Mouse (Mus musculus): ENCODE data around the gene Fmod.

The Fmod gene

GRCm38 (mm10) chr1:134037172-134037571 lies at the start of gene Fmod:
TSS of gene Fmod (plus strand) at chr1:134037254.
- DNase-seq (ENCODE audit: low spot score in 2 of 2), result no peak

- no peak for DNase-seq (ENCODE audit: low spot score in 2 of 2)
These were observed 48.2 kb upstream of the Fmod start for GRCm38 (mm10) chr1:133988845-133989244.

- no peak for DNase-seq (ENCODE audit: low spot score in 2 of 2)
These were observed 45.8 kb upstream of the Fmod start for GRCm38 (mm10) chr1:133991277-133991676.

- DNase-seq (ENCODE audit: low spot score in 2 of 2), result no peak
These were observed 31.6 kb upstream of the Fmod start for GRCm38 (mm10) chr1:134005490-134005889.

- DNase-seq (ENCODE audit: low spot score in 2 of 2), result no peak
These were observed 30.8 kb upstream of the Fmod start for GRCm38 (mm10) chr1:134006105-134006764.

- no peak for DNase-seq (ENCODE audit: low spot score in 2 of 2)
These were observed 12.6 kb upstream of the Fmod start for GRCm38 (mm10) chr1:134024293-134024971.

- no peak for DNase-seq (ENCODE audit: low spot score in 2 of 2)
These were observed 11.1 kb upstream of the Fmod start for GRCm38 (mm10) chr1:134025975-134026374.

GRCm38 (mm10) chr1:134026741-134027140 lies 10.3 kb upstream of the Fmod start:
- no peak for DNase-seq (ENCODE audit: low spot score in 2 of 2)

- peak; percentile 47 to 54 for DNase-seq (ENCODE audit: low spot score in 2 of 2)
These were observed 8.8 kb upstream of the Fmod start for GRCm38 (mm10) chr1:134028161-134028846.

GRCm38 (mm10) chr1:134036492-134036891 lies 562 bp upstream of the Fmod start:
- DNase-seq (ENCODE audit: low spot score in 2 of 2), result no peak

- DNase-seq (ENCODE audit: low spot score in 2 of 2), result no peak
These were observed 1.3 kb downstream of the Fmod start for GRCm38 (mm10) chr1:134038336-134038735.

- no peak for DNase-seq (ENCODE audit: low spot score in 2 of 2)
These were observed 2.3 kb downstream of the Fmod start for GRCm38 (mm10) chr1:134039361-134039760.

GRCm38 (mm10) chr1:134041900-134042299 lies 4.8 kb downstream of the Fmod start:
- DNase-seq (ENCODE audit: low spot score in 2 of 2), result no peak

GRCm38 (mm10) chr1:134042341-134042740 lies 5.3 kb downstream of the Fmod start:
- no peak for DNase-seq (ENCODE audit: low spot score in 2 of 2)

GRCm38 (mm10) chr1:134044805-134045204 lies 7.8 kb downstream of the Fmod start:
- no peak for DNase-seq (ENCODE audit: low spot score in 2 of 2)

GRCm38 (mm10) chr1:134045971-134046370 lies 8.9 kb downstream of the Fmod start:
- peak; percentile 63 to 76 for DNase-seq (ENCODE audit: low spot score in 2 of 2)

GRCm38 (mm10) chr1:134046387-134046786 lies 9.3 kb downstream of the Fmod start:
- DNase-seq (ENCODE audit: low spot score in 2 of 2), result no peak

- DNase-seq (ENCODE audit: low spot score in 2 of 2), result no peak
These were observed 10.4 kb downstream of the Fmod start for GRCm38 (mm10) chr1:134047431-134047830.

- DNase-seq (ENCODE audit: low spot score in 2 of 2), result peak; percentile 52 to 62
These were observed 11.7 kb downstream of the Fmod start for GRCm38 (mm10) chr1:134048759-134049158.

- DNase-seq (ENCODE audit: low spot score in 2 of 2), result no peak
These were observed 12.5 kb downstream of the Fmod start for GRCm38 (mm10) chr1:134049542-134049941.

GRCm38 (mm10) chr1:134053207-134053606 lies 16.2 kb downstream of the Fmod start:
- peak; percentile 83 to 92 for DNase-seq (ENCODE audit: low spot score in 2 of 2)

GRCm38 (mm10) chr1:134055058-134055457 lies 18.0 kb downstream of the Fmod start:
- no peak for DNase-seq (ENCODE audit: low spot score in 2 of 2)
